Mouse (Mus musculus) gastrocnemius, adult 2 months (tissue): ENCODE data around the gene Coro2b. TPM values are rescaled to one million over a fixed set of nuclear protein-coding genes. Genes with fewer than 3 reads are reported as not detected.

Experiments
- DNase-seq: peaks from one replicate; pipeline ENCODE4 v3.0.0; 2022
- H3K27ac ChIP-seq: fragments of 200-600 bp; 2 replicates; pipeline ENCODE4 v1.8.1; 2022; ENCODE audit warnings: mild to moderate bottlenecking
- H3K4me3 ChIP-seq: fragments of 200-600 bp; 2 replicates; pipeline ENCODE4 v1.8.1; 2022; ENCODE audit warnings: mild to moderate bottlenecking, moderate library complexity
- CTCF ChIP-seq: fragments of 200-600 bp; IDR thresholded peaks from 2 replicates; pipeline ENCODE4 v1.8.1; 2022; ENCODE audit warnings: antibody characterized with exemption, mild to moderate bottlenecking, moderate library complexity
- intact Hi-C: fragments of 180-260 bp; cut with DNase I; formaldehyde crosslinking; loops from one replicate; pipeline ENCODE4 v1.15.1; 2025
- total RNA-seq, 2 experiments: library from RNA; stranded (reverse); gene quantifications; 2 replicates each; pipeline ENCODE4 v1.2.3; 2021

Gene Coro2b
- total RNA-seq, 2 experiments from 2014 or later: 6.7 to 8.7 TPM

DNA sequence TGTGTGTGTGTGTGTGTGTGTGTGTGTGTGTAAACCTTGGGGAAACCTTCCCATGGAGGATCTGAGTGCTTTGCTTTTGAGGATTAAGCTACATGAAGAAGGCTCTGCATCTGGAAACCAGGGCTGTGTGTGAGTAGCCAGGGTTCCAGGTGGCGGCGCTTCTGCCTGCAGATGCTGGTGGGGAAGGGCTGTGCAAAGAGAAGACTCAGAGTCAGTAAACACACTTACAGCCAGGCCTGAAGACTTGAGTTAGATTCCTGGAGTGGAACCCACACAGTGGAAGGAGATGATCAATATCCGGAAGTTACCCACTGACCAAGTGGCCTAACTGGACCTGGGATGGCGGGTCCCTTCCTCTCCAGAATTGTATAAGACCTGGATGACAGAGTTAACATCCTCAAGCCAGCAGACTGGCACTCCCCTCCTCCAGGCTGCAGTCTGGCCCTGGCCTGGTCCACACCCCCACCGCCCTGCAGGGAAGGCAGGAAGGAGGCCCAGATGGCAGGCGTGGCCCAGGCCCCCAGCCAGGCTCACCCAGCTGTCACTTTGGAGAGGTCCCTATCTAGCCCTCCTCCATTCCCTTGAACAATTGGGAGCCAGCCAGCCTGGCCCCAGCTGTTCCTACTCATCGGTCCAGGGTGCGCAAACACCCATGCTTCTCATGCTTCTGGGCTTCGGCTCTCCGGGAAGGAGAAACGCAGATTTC is 59.9 kb downstream of the Coro2b start:
- no peak for TF ChIP-seq CTCF
- intact Hi-C loops: no loop called here
- peak; percentile 91 for DNase-seq
- Histone ChIP-seq H3K4me3 (no peak overlapping the region), H3K27ac (peak overlapping the region; percentile 58)

DNA sequence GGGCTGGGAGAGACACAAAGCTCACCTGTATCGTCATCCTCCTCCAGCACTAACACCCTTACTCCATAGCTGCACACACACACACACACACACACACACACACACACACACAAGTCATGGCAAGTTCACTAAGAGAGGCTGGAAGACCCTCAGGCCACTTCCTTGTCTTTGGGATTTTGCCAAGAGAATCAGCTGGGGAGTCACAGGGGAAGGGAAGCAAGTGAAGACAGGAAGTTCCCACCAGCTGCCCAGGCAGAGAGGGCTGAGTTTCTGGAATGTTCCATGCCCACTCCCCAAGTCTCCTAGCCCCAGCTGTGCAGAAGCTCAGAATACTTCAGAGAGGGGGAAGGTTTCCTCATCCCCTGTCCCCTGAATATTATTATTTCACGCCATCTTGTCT is 62.6 kb downstream of the Coro2b start:
- no peak for TF ChIP-seq CTCF
- DNase-seq: no peak
- H3K4me3 ChIP-seq: no peak overlapping the region
- no peak overlapping the region for H3K27ac ChIP-seq
- intact Hi-C loops: loop anchor here (5.0 kb wide), 1 partner anchor 187 kb away; no protein-coding TSS in a partner anchor

DNA sequence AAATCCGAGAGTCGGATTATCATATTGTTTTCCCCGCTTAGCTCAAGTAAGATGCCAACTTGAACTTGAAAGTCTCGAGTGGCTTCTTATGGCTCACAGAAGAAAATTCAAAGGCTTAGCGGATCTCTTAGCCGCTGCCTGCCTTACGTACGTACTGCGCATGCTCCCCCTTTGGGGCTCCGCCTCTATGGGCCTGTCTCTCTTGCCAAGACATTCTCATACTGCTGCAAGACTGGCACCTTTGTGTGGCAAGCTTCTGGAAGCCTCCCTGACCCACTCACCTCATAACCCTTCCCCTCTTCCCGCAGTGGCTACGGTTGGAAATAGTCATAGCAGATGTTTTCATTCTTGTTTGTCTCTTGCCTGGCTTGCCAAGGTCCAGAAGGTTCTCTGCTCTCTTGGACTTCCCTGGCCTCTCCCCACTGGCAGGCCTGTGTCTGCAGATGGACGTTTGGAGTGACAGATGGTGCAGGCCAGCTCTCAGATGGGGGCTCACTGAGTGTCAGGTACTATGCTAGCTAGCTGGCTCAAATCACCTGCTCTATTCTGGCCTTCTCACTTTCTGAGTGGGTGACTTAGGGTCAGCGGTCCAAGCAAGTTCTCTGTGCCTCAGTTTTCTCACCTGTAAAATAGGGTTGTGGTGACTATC is 65.2 kb downstream of the Coro2b start:
- intact Hi-C loops: loop anchor here (5.0 kb wide), 1 partner anchor 184 kb away; no protein-coding TSS in a partner anchor
- no peak overlapping the region for H3K4me3 ChIP-seq
- no peak overlapping the region for H3K27ac ChIP-seq
- no peak for TF ChIP-seq CTCF
- DNase-seq: no peak

DNA sequence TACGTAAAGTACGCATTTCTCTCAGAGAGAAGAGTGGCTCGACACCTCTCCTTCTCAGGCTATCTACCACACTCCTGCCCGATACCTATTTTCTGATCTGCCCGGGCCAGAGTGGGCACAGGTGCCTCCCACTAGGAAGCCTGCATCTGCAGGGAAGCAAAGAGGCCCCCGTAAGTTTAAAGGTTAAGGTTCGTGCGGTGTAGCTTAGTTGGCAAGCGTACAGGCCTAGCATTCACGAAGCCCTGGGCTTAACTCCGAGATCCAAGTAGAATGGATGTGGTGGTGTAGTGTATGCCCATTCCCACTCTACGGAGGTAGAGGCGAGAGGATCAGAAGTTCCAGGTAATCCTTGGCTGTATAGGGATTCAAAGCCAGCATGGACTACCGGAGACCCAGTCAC is 65.8 kb downstream of the Coro2b start:
- TF ChIP-seq CTCF: no peak
- DNase-seq: no peak
- intact Hi-C loops: loop anchor here (5.0 kb wide), 1 partner anchor 184 kb away; no protein-coding TSS in a partner anchor
- H3K4me3 ChIP-seq: no peak overlapping the region
- H3K27ac ChIP-seq: no peak overlapping the region

DNA sequence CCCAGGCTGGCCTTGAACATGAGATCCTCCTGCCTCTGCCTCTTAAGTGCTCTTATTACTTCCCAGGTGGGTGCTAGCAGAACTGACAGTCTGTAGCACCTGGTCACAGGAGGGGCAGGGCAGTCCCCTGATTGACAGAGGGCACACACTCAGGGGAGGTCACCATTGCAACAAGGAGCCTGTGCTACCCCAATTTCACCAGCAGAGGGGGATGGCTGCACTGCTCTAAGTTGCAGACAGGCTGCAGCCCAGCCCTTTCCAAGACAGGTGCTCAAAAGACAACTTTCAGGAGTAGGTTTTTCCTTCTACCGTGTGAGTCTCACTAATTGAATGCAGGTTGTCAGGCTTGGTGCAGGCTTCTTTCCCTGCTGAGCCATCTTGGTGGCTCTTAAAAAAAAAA is 66.4 kb downstream of the Coro2b start:
- Histone ChIP-seq H3K4me3 (no peak overlapping the region), H3K27ac (no peak overlapping the region)
- intact Hi-C loops: loop anchor here (1.0 to 5.0 kb wide), 2 partner anchors 79 to 183 kb away; no protein-coding TSS in a partner anchor
- peak; percentile 100 for TF ChIP-seq CTCF
- DNase-seq: peak; percentile 83

DNA sequence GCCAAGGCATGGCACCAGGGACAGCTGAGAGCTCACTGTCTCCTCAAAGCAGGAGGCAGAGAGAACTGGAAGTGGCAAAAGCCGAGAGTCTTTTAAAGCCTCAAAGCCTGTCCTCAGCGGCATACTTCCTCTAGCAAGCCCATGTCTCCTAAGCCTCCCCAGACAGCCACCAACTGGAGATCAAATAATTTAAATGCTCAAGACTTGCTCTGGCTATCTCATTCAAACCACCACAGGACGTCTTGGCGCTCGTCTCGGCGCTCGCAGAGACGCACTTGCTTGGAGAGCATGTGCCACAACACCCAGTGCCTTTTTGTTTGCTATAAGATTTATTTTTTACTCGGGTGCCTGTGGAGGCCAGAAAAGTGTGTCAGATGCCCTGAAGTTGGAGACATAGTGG is 67.1 kb downstream of the Coro2b start:
- DNase-seq: no peak
- intact Hi-C loops: loop anchor here (1.0 to 5.0 kb wide), 2 partner anchors 80 to 182 kb away; no protein-coding TSS in a partner anchor
- Histone ChIP-seq H3K27ac (no peak overlapping the region), H3K4me3 (no peak overlapping the region)
- no peak for TF ChIP-seq CTCF

DNA sequence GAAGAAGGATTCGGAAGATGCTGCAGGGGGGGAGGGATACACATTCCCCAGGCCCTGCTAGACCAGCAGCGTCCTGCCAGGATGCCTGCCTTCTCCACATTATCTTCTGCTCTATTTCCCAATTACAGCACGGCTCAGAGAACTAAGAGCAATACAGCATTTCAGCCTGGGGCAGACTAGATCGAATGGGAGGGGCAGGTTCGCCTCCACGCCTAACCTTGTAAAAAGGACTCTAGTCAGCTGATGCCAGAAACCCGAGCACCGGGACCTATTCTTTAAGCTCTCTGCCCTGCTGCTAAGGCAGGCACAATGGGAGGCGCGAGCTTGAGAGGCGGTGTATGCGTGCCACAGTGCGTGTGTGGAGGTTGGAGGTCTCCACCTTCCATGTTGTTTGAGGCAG is 67.7 kb downstream of the Coro2b start:
- no peak for DNase-seq
- TF ChIP-seq CTCF: no peak
- Histone ChIP-seq H3K27ac (no peak overlapping the region), H3K4me3 (no peak overlapping the region)
- intact Hi-C loops: no loop called here

DNA sequence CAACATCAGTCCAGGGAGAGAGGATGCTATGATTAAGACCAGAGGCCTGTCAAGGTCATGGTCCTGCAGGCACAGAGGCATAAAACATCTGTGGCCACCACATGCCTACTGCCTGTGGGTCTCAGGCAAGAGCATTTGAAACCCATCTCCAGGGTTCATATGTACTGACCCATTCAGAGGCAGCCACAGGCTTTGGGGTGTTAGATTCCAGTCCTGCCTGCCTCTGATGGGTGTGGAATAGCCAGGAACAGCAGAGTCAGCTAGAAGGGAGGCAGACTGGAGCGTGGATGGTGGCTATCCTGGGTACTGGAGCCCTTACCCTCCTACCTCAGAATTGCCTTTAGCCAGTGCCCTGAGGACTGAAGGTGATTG is 69.4 kb downstream of the Coro2b start:
- intact Hi-C loops: no loop called here
- DNase-seq: peak; percentile 4
- Histone ChIP-seq H3K27ac (no peak overlapping the region), H3K4me3 (no peak overlapping the region)
- no peak for TF ChIP-seq CTCF

DNA sequence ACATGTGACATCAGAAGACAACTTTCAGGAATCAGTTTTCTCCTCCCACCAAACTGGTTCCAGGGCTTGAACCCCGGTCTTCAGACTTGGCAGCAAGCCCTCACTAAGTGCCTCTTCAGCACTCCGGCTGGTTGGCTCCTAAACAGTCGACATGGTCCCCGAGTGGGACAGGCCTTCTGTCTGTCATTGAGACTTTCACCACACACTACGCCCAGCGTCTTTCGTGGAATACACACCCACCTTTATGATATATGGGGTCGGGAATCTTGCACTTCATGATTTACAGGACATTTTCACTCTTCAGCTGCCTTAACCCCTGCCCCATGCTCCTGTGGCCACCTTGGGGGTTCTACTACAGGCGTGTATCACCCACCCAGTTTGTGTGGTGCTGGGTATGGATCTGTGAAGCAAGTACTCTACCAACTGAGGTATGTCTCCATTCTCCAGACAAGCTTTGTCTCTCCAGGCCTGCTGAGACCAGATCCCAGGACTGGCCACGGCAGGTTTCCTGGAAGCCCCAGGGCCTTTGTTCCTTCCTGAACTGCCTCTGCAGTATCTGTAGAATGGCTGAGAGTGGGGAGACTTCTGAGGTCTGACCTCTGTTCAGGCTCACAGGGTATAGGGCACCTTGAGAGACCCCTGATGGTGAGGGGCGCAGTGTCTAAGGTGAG is 70.0 kb downstream of the Coro2b start:
- intact Hi-C loops: no loop called here
- no peak overlapping the region for H3K27ac ChIP-seq
- peak; percentile 13 for DNase-seq
- TF ChIP-seq CTCF: no peak
- no peak overlapping the region for H3K4me3 ChIP-seq

DNA sequence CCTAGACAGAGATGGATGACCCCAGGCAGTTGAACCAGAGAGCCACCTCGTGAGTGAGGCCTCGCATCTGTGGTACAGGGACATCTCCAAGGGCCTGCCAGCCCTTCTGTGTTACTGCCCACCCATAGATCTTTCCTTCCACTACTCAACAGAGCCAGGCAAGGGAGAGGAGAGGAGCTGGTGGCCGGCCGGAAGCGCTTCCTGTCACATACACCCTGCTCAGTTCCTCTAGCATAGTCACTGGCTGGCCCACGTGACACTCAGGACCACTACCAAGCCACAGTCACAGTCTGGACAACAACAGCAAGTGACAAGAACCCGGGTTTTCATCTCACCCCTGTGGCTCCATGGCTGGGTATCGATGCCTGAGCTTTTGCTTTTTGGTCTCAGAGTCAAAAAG is 70.8 kb downstream of the Coro2b start:
- Histone ChIP-seq H3K4me3 (no peak overlapping the region), H3K27ac (no peak overlapping the region)
- peak; percentile 12 for DNase-seq
- no peak for TF ChIP-seq CTCF
- intact Hi-C loops: no loop called here

DNA sequence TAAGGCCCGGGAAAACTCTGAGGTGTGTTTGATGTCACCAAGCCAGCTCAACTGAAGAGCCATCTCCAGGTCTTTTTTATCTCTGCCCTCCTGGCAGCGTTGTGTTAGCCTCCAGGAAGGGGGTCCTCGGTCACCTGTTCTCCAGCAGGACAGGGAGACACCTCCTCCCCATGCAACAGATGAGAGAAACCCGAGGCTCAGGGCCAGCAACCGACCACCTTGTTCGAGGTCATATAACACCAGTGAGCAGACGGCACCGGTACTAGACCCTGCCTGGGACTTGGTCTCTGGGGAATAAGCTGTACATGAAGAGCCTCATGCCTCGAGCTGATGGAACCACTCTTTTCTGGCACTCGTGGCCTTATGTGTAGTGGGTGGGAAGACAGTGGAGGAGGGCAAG is 72.1 kb downstream of the Coro2b start:
- intact Hi-C loops: no loop called here
- Histone ChIP-seq H3K27ac (no peak overlapping the region), H3K4me3 (no peak overlapping the region)
- no peak for TF ChIP-seq CTCF
- DNase-seq: peak; percentile 9

DNA sequence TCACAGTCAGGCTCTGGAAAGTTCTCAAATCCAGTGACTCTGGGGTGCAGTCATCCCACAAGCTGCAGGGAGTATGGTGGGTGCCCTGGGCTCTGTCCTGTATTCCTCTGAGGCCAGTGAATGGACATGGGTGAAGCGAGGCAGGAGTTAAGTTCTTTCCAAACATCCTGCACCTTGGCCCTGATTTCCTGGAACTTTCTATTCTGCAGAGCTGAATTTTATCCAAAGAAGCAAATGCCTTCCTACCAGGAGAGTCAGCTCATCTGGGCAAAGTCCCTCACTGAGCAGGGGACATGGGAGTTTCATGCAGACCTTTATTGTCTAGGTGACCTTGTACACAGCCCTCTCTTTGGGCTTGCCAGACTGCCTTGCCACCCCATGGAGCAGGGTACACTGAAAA is 75.1 kb downstream of the Coro2b start:
- intact Hi-C loops: no loop called here
- TF ChIP-seq CTCF: no peak
- Histone ChIP-seq H3K27ac (no peak overlapping the region), H3K4me3 (no peak overlapping the region)
- DNase-seq: peak; percentile 7

DNA sequence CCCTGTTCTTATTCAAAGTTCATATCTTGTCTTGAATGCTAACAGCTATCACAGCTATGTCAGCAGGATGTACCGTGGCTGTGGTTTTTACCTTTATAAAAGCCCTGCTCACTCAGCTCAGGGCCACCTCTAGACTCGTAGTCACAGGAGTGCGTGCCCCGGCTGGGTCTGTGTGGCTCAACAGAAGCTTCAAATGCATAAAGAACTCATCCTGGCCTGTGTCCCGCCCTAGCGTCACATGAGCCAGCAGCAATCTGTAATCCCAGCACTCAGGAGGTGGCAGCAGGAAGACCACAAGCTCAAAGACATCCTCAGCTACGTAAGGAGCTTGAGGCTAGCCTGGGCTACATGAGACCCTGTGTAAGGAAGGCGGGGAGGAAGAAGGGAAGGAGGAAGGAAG is 75.7 kb downstream of the Coro2b start:
- peak; percentile 13 for DNase-seq
- Histone ChIP-seq H3K4me3 (no peak overlapping the region), H3K27ac (no peak overlapping the region)
- TF ChIP-seq CTCF: no peak
- intact Hi-C loops: no loop called here
